ENCODE assay signal across 9 mouse cellular contexts in genomic region chr19:53087268-53088143, GRCm38 (mm10). TPM values are rescaled to one million over a fixed set of nuclear protein-coding genes. Genes with fewer than 3 reads are reported as not detected.
DNase-seq lines count a peak whose midpoint lies in the region; ATAC-seq and TF ChIP-seq lines count a peak whose summit lies in the region.
"Had no signal": no experiment of that assay in that cellular context is flagged by ENCODE, and none has a peak within 500 bp of the region (broad histone marks: within the 10 kb centered on the region; RNA-seq: fewer than 3 reads in every experiment).

No protein-coding gene starts in this region.

- peak; percentile 70 for ATAC-seq in kidney, embryonic 16.5 days (ENCODE audit: low FRiP score, low TSS enrichment)
- 0 out of 2 replicates have a peak, but pooled peaks have one; percentile 45 for ATAC-seq in megakaryocyte, adult 5-6 weeks (ENCODE audit: poor library complexity, severe bottlenecking)

- no peaks in the 10 kb centered on the region for H3K36me3 ChIP-seq in E14TG2a.4 (ENCODE audit: insufficient read depth, low read length)
- H3K36me3 ChIP-seq in heart, embryonic 10.5 days: peaks cover 5% of the 10 kb centered on the region; the same call in 1 of the 2 replicates
- no peaks in the 10 kb centered on the region for H3K36me3 ChIP-seq in kidney, embryonic 16.5 days (ENCODE audit: insufficient read depth, low read length)
- no peaks in the 10 kb centered on the region for H3K36me3 ChIP-seq in thymus, adult 2 months (ENCODE audit: control insufficient read depth, insufficient read depth, low read length)

- H3K4me2 ChIP-seq in kidney, embryonic 16.5 days (replicated peaks; ENCODE audit: low read depth, low read length): peak overlapping the region; percentile 36

- 29% methylated on average over 25 of the region's 25 CpGs for WGBS in heart, embryonic 10.5 days
- 30% methylated on average over 25 of the region's 25 CpGs for WGBS in kidney, embryonic 16.5 days
- 60% methylated on average over 25 of the region's 25 CpGs for WGBS in thymus, adult 2 months

- H3K9me3 ChIP-seq in E14TG2a.4 (ENCODE audit: low read length): peaks cover 6% of the 10 kb centered on the region; the same call in 1 of the 2 replicates
- 0 out of 2 replicates have a peak, but pooled peaks cover 4% of the 10 kb centered on the region for H3K9me3 ChIP-seq in heart, embryonic 10.5 days
- H3K9me3 ChIP-seq in kidney, embryonic 16.5 days (ENCODE audit: low read length): no peaks in the 10 kb centered on the region; the same call in 1 of the 2 replicates

- H3K27ac ChIP-seq in heart, embryonic 10.5 days: peak overlapping the region; percentile 78
- peak overlapping the region; percentile 90 for H3K27ac ChIP-seq in kidney, embryonic 16.5 days (ENCODE audit: low read length)
- H3K27ac ChIP-seq in thymus, adult 2 months (ENCODE audit: control insufficient read depth, insufficient read depth, low read length): no peak overlapping the region

- TF ChIP-seq CTCF in E14TG2a.4 (conservative IDR thresholded peaks at IDR 0.05; ENCODE audit: low read length): no peak
- no peak for TF ChIP-seq CTCF in thymus, adult 2 months (IDR thresholded peaks at IDR 0.05; ENCODE audit: borderline replicate concordance, control insufficient read depth, extremely low read depth, insufficient read depth, low read length, poor library complexity)

- H3K4me1 ChIP-seq in E14TG2a.4 (replicated peaks; ENCODE audit: low read depth, low read length): peaks cover 71% of the 10 kb centered on the region
- peaks cover 33% of the 10 kb centered on the region for H3K4me1 ChIP-seq in heart, embryonic 10.5 days
- peaks cover 33% of the 10 kb centered on the region for H3K4me1 ChIP-seq in kidney, embryonic 16.5 days (ENCODE audit: insufficient read depth, low read length)
- H3K4me1 ChIP-seq in thymus, adult 2 months (replicated peaks; ENCODE audit: control insufficient read depth, insufficient read depth, low read length): no peaks in the 10 kb centered on the region

- DNase-seq in brain, adult 2 months (ENCODE audit: low read depth, low spot score): peak; percentile 41
- DNase-seq in heart, embryonic 10.5 days (ENCODE audit: low spot score): no peak
- no peak for DNase-seq in thymus, postnatal 10 days (ENCODE audit: low spot score in 2 of 2)
- DNase-seq in spleen, postnatal 4 days (ENCODE audit: low spot score in 2 of 2): no peak
- no peak for DNase-seq in thymus, adult 2 months

- H3K27me3 ChIP-seq in E14TG2a.4 (ENCODE audit: insufficient read depth, low read length): peaks cover 11% of the 10 kb centered on the region
- H3K27me3 ChIP-seq in heart, embryonic 10.5 days (ENCODE audit: insufficient read depth, poor library complexity, severe bottlenecking): no peaks in the 10 kb centered on the region
- H3K27me3 ChIP-seq in kidney, embryonic 16.5 days (ENCODE audit: insufficient read depth, low read length): no peaks in the 10 kb centered on the region
- no peaks in the 10 kb centered on the region for H3K27me3 ChIP-seq in thymus, adult 2 months (ENCODE audit: control insufficient read depth, insufficient read depth, low read length)

- H3K9ac ChIP-seq in kidney, embryonic 16.5 days (replicated peaks; ENCODE audit: low read length): peak overlapping the region; percentile 28; the same call in 1 of the 2 replicates

- no peak for TF ChIP-seq POLR2A in thymus, adult 2 months (IDR thresholded peaks at IDR 0.05; ENCODE audit: control insufficient read depth, extremely low read depth, insufficient read depth, low read length, poor library complexity)

- peak overlapping the region; percentile 67 for H3K4me3 ChIP-seq in E14TG2a.4 (replicated peaks; ENCODE audit: low read length)
- H3K4me3 ChIP-seq in heart, embryonic 10.5 days: 0 out of 2 replicates have a peak overlapping the region, but pooled peaks have one; percentile 3
- H3K4me3 ChIP-seq in kidney, embryonic 16.5 days (ENCODE audit: low read length): no peak overlapping the region
- H3K4me3 ChIP-seq in thymus, adult 2 months (ENCODE audit: control insufficient read depth, insufficient read depth, low read length): no peak overlapping the region
- H3K4me3 ChIP-seq: myocyte had no signal

RNA-seq across cellular contexts. Expression of gene Xpnpep1, which starts 47.5 kb away (rescaled TPM):
- 193 and 211 TPM in 2 replicates for polyA plus RNA-seq in heart, embryonic 10.5 days (2016; fragmentation: Nextera tagmentation; extraction: Ambion mirVana)
- 166 and 167 TPM in 2 replicates for polyA plus RNA-seq in kidney, embryonic 16.5 days (2015; fragmentation: Nextera tagmentation; extraction: Ambion mirVana)
- 46.3 and 52.5 TPM in 2 replicates for total RNA-seq in megakaryocyte, adult 5-6 weeks (2015)
- total RNA-seq in megakaryocyte, adult 5-6 weeks (2017): 57.8 and 60.2 TPM in 2 replicates
- 49.6 and 55.6 TPM in 2 replicates for polyA plus RNA-seq in thymus, adult 2 months (2012; rRNA removed)

RNA-seq across cellular contexts. Expression of gene Add3, which starts 52.7 kb away (rescaled TPM):
- polyA plus RNA-seq in heart, embryonic 10.5 days (2016; fragmentation: Nextera tagmentation; extraction: Ambion mirVana): 128 and 173 TPM in 2 replicates
- polyA plus RNA-seq in kidney, embryonic 16.5 days (2015; fragmentation: Nextera tagmentation; extraction: Ambion mirVana): 85.1 and 87.0 TPM in 2 replicates
- total RNA-seq in megakaryocyte, adult 5-6 weeks (2015): 235 and 240 TPM in 2 replicates
- 317 and 336 TPM in 2 replicates for total RNA-seq in megakaryocyte, adult 5-6 weeks (2017)
- 23.1 and 24.0 TPM in 2 replicates for polyA plus RNA-seq in thymus, adult 2 months (2012; rRNA removed)

Comparison
In these comparisons a context has a peak if more than half of its experiments do, and no peak if none do; other contexts are left out.
1. H3K4me3 ChIP-seq: peak in E14TG2a.4 (single experiment) and heart, embryonic 10.5 days (single experiment); none in kidney, embryonic 16.5 days (single experiment) and thymus, adult 2 months (single experiment).